Mouse (Mus musculus) forebrain, postnatal 0 days (tissue): Measurements from ENCODE around the gene Rae1. TPM values are rescaled to one million over a fixed set of nuclear protein-coding genes. Genes with fewer than 3 reads are reported as not detected.

Source experiments
- ATAC-seq: fragments of 200-750 bp; cut with Nextera tagmentation; 2 replicates; pipeline ENCODE4 v1.8.0; 2017; ENCODE audit warnings: mild to moderate bottlenecking, moderate library complexity
- DNase-seq: peaks from one replicate; pipeline ENCODE4 v3.0.0-alpha.2; 2015
- H3K27ac ChIP-seq: fragments of 300-500 bp; sonication (generic); 2 replicates; pipeline ENCODE4 v1.5.1; 2014; ENCODE audit warnings: low read depth, mild to moderate bottlenecking, antibody characterized with exemption, low read length, moderate library complexity, mixed read lengths
- H3K27me3 ChIP-seq: fragments of 300-500 bp; sonication (generic); 2 replicates; pipeline ENCODE4 v1.6.1; 2014; ENCODE audit warnings: mild to moderate bottlenecking, low read length, mixed read lengths; ENCODE audit not compliant: insufficient read depth
- H3K36me3 ChIP-seq: fragments of 300-500 bp; sonication (generic); 2 replicates; pipeline ENCODE4 v1.6.1; 2014; ENCODE audit warnings: mild to moderate bottlenecking, moderate library complexity; ENCODE audit not compliant: insufficient read depth
- H3K4me1 ChIP-seq: fragments of 300-500 bp; sonication (generic); 2 replicates; pipeline ENCODE4 v1.6.1; 2014; ENCODE audit warnings: antibody characterized with exemption; ENCODE audit not compliant: insufficient read depth
- H3K4me2 ChIP-seq: fragments of 300-500 bp; sonication (generic); 2 replicates; pipeline ENCODE4 v1.6.1; 2014; ENCODE audit warnings: low read depth, mild to moderate bottlenecking, moderate library complexity
- H3K4me3 ChIP-seq: fragments of 300-500 bp; sonication (generic); 2 replicates; pipeline ENCODE4 v1.5.1; 2014; ENCODE audit warnings: low read depth, low read length, mixed read lengths
- H3K9ac ChIP-seq: fragments of 300-500 bp; sonication (generic); 2 replicates; pipeline ENCODE4 v1.6.1; 2014; ENCODE audit warnings: mild to moderate bottlenecking
- H3K9me3 ChIP-seq: fragments of 300-500 bp; sonication (generic); 2 replicates; pipeline ENCODE4 v1.6.1; 2016; ENCODE audit warnings: low read length
- CTCF ChIP-seq: sonication (generic); IDR thresholded peaks from 2 replicates; pipeline ENCODE4 v1.5.1; 2016; ENCODE audit warnings: antibody characterized with exemption, control low read depth, low read depth
- WGBS: fragments of 180-500 bp; shearing (Covaris S2); extraction: QIAGEN DNeasy Blood & Tissue Kit; methylation state at CpG from one replicate; pipeline ENCODE4 v1.1.7; 2014; 5-methylcytosine and 5-hydroxymethylcytosine counted together
- polyA plus RNA-seq: library from polyadenylated mRNA; unstranded; fragments of >200 nt; fragmentation: Nextera tagmentation; extraction: Ambion mirVana; gene quantifications from 2 replicates; pipeline ENCODE4 v1.2.1, GENCODE M21; 2015
- total RNA-seq: library from RNA; depleted of rRNA; stranded (reverse); fragments of >200 nt; gene quantifications from 2 replicates; pipeline ENCODE4 v1.2.3, GENCODE M21; 2014

The Rae1 gene
- total and polyA plus RNA-seq, 2 experiments from 2014 or later: 108 to 150 TPM

- ATAC-seq (no peak), DNase-seq (no peak)
- 60% methylated on average over 5 of the region's 5 CpGs for WGBS
- Histone ChIP-seq H3K36me3 (no peaks in the 10 kb centered on the region), H3K4me2 (no peak overlapping the region), H3K27me3 (no peaks in the 10 kb centered on the region), H3K4me3 (no peak overlapping the region), H3K9me3 (no peaks in the 10 kb centered on the region), H3K9ac (no peak overlapping the region), H3K4me1 (no peaks in the 10 kb centered on the region), H3K27ac (no peak overlapping the region)
- TF ChIP-seq CTCF: no peak
Measured at GRCm38 (mm10) chr2:173047471-173047870, 47.6 kb downstream of the Rae1 start.

DNA sequence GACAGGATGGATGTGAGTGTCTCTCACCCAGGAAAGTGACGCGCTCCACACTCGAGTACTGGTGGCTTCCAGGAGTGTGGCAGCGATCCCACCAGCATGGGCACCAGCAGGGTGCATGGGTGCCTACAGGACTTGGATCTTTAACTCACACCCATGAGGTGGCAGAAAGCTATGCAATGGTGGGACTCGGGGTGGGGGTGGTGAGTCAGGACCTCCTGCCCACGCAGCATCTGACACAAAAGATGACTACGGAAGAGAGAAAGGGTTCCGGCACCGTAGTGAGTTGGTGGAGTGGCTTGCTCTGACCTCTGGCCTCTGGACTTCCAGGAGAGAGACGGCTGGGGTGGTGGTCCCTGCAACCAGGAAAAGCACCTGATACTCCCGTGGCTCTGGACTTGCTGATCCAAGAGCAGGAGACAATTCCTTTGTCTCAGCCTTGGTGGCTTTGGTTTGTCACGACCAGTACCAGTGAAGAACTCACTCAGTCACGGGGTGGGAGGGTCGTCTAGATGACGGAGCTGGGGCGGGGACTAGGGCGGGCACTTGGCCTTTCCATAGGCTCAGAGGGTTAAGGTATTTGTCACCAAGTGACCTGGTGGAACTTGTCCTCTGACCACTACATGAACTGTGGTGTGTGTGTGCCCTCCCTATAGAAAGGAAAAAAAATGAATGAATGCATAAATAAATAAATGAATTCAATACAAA is 48.3 kb downstream of the Rae1 start:
- no peak for DNase-seq
- H3K9me3 ChIP-seq: no peaks in the 10 kb centered on the region
- TF ChIP-seq CTCF: no peak
- no peaks in the 10 kb centered on the region for H3K4me1 ChIP-seq
- H3K36me3 ChIP-seq: no peaks in the 10 kb centered on the region
- ATAC-seq: no peak
- H3K9ac ChIP-seq: no peak overlapping the region
- no peak overlapping the region for H3K4me3 ChIP-seq
- WGBS: 61% methylated on average over 17 of the region's 17 CpGs
- no peak overlapping the region for H3K27ac ChIP-seq
- H3K27me3 ChIP-seq: no peaks in the 10 kb centered on the region
- no peak overlapping the region for H3K4me2 ChIP-seq

- no peak for TF ChIP-seq CTCF
- Histone ChIP-seq H3K4me2 (no peak overlapping the region), H3K36me3 (no peaks in the 10 kb centered on the region), H3K27me3 (no peaks in the 10 kb centered on the region), H3K4me3 (no peak overlapping the region), H3K4me1 (no peaks in the 10 kb centered on the region), H3K9ac (no peak overlapping the region), H3K27ac (no peak overlapping the region), H3K9me3 (no peaks in the 10 kb centered on the region)
- no peak for DNase-seq
- WGBS: 82% methylated on average over 3 of the region's 3 CpGs
- no peak for ATAC-seq
Measured at GRCm38 (mm10) chr2:173049231-173049630, 49.3 kb downstream of the Rae1 start.

DNA sequence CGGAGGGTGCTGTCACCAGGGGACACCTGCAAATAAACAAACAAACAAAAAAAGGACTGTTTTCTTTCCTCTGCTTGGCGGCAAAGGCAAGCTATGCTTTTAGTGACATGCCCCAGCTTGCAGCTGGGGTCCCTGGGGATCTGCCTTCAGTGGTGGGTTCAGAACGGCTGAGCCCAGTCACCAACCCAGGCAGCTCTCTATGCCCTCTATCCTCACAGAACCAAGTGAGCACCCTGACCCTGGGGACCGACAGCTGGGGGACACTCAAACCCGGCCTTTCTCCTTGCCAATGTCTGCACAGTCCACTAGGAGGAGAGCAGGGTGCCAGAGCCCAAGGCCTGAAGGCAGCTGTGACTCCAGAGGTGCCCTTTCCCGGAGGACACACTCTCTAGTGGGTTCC is 49.9 kb downstream of the Rae1 start:
- ATAC-seq: no peak
- no peaks in the 10 kb centered on the region for H3K9me3 ChIP-seq
- no peak overlapping the region for H3K9ac ChIP-seq
- 44% methylated on average over 6 of the region's 6 CpGs for WGBS
- H3K27me3 ChIP-seq: no peaks in the 10 kb centered on the region
- no peak overlapping the region for H3K27ac ChIP-seq
- DNase-seq: no peak
- no peak for TF ChIP-seq CTCF
- no peak overlapping the region for H3K4me3 ChIP-seq
- no peaks in the 10 kb centered on the region for H3K4me1 ChIP-seq
- H3K4me2 ChIP-seq: no peak overlapping the region
- H3K36me3 ChIP-seq: no peaks in the 10 kb centered on the region

DNA sequence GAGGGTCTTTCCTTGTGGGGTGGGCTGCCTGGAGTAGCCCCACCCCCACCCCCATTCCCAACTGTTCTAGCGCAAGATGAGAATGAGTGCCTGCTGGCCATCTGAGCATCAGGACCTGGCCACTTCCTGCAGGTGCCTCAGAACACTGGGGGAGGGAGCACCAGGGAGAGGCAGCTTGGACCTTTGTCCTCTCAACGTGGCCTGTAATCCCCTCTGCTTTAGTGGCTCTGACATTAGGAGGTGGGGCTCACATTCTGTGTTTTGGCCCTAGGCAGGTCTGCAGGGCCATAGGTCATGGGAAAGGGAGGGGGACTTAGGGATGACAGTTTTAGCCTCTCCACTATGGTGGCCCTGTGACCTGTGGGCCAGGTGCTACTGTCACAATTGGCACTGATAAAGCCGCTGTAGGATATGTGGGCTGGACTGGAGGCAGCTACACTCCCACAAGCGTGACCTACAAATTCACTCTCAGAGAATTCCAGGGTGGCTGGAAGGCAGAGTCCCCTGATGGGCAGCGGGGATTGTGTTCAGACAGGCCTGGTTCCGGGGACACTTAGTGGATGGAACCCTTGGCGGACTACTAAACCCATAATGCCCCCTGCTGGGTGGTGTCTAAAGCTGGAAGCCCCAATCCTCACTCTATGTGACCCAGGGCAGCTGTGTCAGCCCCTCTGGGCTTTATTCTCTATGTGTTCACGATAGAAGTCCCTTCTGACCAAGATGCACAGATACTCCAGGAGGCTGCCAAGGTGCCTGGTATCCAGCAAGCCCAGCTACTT is 50.9 kb downstream of the Rae1 start:
- DNase-seq (no peak), ATAC-seq (no peak)
- H3K36me3 ChIP-seq: no peaks in the 10 kb centered on the region
- no peaks in the 10 kb centered on the region for H3K9me3 ChIP-seq
- H3K9ac ChIP-seq: no peak overlapping the region
- no peaks in the 10 kb centered on the region for H3K27me3 ChIP-seq
- H3K4me3 ChIP-seq: no peak overlapping the region
- no peaks in the 10 kb centered on the region for H3K4me1 ChIP-seq
- WGBS: 42% methylated on average over 8 of the region's 8 CpGs
- H3K4me2 ChIP-seq: no peak overlapping the region
- H3K27ac ChIP-seq: no peak overlapping the region
- no peak for TF ChIP-seq CTCF

GRCm38 (mm10) chr2:173052881-173053280 is 53.0 kb downstream of the Rae1 start:
- no peak overlapping the region for H3K4me2 ChIP-seq
- no peak overlapping the region for H3K27ac ChIP-seq
- H3K4me3 ChIP-seq: no peak overlapping the region
- no peaks in the 10 kb centered on the region for H3K4me1 ChIP-seq
- no peaks in the 10 kb centered on the region for H3K36me3 ChIP-seq
- no peak for DNase-seq
- TF ChIP-seq CTCF: no peak
- H3K27me3 ChIP-seq: no peaks in the 10 kb centered on the region
- H3K9ac ChIP-seq: no peak overlapping the region
- no peak for ATAC-seq
- no peaks in the 10 kb centered on the region for H3K9me3 ChIP-seq
- WGBS: 91% methylated on average over 8 of the region's 8 CpGs

DNA sequence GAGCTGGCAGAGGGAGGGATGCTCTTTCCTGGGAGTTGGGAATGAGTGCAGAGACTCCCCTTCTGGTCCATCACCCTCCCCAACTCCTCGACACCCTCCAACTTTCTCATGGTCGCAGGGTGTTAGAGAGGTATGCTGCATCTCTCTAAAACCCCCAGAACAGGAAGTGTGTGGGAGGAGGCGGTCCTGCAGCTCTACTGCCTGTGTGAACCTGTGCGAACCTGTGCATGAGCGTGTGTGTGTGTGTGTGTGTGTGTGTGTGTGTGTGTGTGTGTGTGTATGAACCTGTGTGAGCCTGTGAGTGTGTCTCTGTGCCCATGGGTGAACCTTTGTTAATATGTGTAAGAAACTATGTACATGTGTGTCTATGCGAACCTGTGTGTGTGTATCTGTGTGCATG is 53.9 kb downstream of the Rae1 start:
- DNase-seq (no peak), ATAC-seq (no peak)
- no peak overlapping the region for H3K9ac ChIP-seq
- H3K27me3 ChIP-seq: no peaks in the 10 kb centered on the region
- WGBS: 85% methylated on average over 6 of the region's 6 CpGs
- TF ChIP-seq CTCF: no peak
- H3K4me3 ChIP-seq: no peak overlapping the region
- no peak overlapping the region for H3K27ac ChIP-seq
- no peaks in the 10 kb centered on the region for H3K36me3 ChIP-seq
- H3K4me2 ChIP-seq: no peak overlapping the region
- no peaks in the 10 kb centered on the region for H3K9me3 ChIP-seq
- no peaks in the 10 kb centered on the region for H3K4me1 ChIP-seq
